In genomic region chr7:111518581-111519242, GRCm38 (mm10) we compare ENCODE assay signal across 14 mouse cellular contexts.
DNase-seq lines count a peak whose midpoint lies in the region; ATAC-seq and TF ChIP-seq lines count a peak whose summit lies in the region.
"Had no signal": no experiment of that assay in that cellular context is flagged by ENCODE, and none has a peak within 500 bp of the region (broad histone marks: within the 10 kb centered on the region; RNA-seq: fewer than 3 reads in every experiment).

No protein-coding gene starts in this region.

- no peaks in the 10 kb centered on the region for H3K9me3 ChIP-seq in heart, embryonic 15.5 days (replicated peaks)
- H3K9me3 ChIP-seq in heart, embryonic 10.5 days = no peaks in the 10 kb centered on the region
- H3K9me3 ChIP-seq in stomach, embryonic 14.5 days (ENCODE audit: control insufficient read depth, low read depth, low read length) = no peaks in the 10 kb centered on the region
- H3K9me3 ChIP-seq in stomach, postnatal 0 days (ENCODE audit: control insufficient read depth, low read length) = no peaks in the 10 kb centered on the region
- H3K9me3 ChIP-seq: heart, embryonic 12.5 days; midbrain, embryonic 12.5 days; neural tube, embryonic 13.5 days had no signal

- no peaks in the 10 kb centered on the region for H3K36me3 ChIP-seq in heart, embryonic 15.5 days
- no peaks in the 10 kb centered on the region for H3K36me3 ChIP-seq in heart, embryonic 10.5 days
- H3K36me3 ChIP-seq in stomach, embryonic 14.5 days (ENCODE audit: control insufficient read depth, insufficient read depth, low read length) = no peaks in the 10 kb centered on the region
- no peaks in the 10 kb centered on the region for H3K36me3 ChIP-seq in stomach, postnatal 0 days (ENCODE audit: control insufficient read depth, insufficient read depth, low read length)
- H3K36me3 ChIP-seq: heart, embryonic 12.5 days; midbrain, embryonic 12.5 days; neural tube, embryonic 13.5 days had no signal

- no peak overlapping the region for H3K4me2 ChIP-seq in heart, embryonic 15.5 days
- H3K4me2 ChIP-seq in stomach, embryonic 14.5 days (replicated peaks; ENCODE audit: low read depth, low read length) = no peak overlapping the region
- no peak overlapping the region for H3K4me2 ChIP-seq in stomach, postnatal 0 days (replicated peaks; ENCODE audit: low read depth)
- H3K4me2 ChIP-seq: heart, embryonic 12.5 days; midbrain, embryonic 12.5 days; neural tube, embryonic 13.5 days had no signal

- H3K9ac ChIP-seq in heart, embryonic 15.5 days = no peak overlapping the region
- H3K9ac ChIP-seq in stomach, embryonic 14.5 days (replicated peaks; ENCODE audit: low read depth, low read length) = no peak overlapping the region
- no peak overlapping the region for H3K9ac ChIP-seq in stomach, postnatal 0 days (ENCODE audit: low read length)
- H3K9ac ChIP-seq: heart, embryonic 12.5 days; midbrain, embryonic 12.5 days; neural tube, embryonic 13.5 days had no signal

- peaks cover 13% of the 10 kb centered on the region for H3K4me1 ChIP-seq in heart, embryonic 15.5 days (replicated peaks)
- H3K4me1 ChIP-seq in heart, embryonic 10.5 days = 0 out of 2 replicates have a peak, but pooled peaks cover 4% of the 10 kb centered on the region
- H3K4me1 ChIP-seq in stomach, embryonic 14.5 days (ENCODE audit: control insufficient read depth, insufficient read depth, low read length) = 0 out of 2 replicates have a peak, but pooled peaks cover 5% of the 10 kb centered on the region
- H3K4me1 ChIP-seq in stomach, postnatal 0 days (replicated peaks; ENCODE audit: control insufficient read depth, insufficient read depth) = no peaks in the 10 kb centered on the region
- H3K4me1 ChIP-seq: midbrain, embryonic 12.5 days; neural tube, embryonic 13.5 days had no signal

- no peaks in the 10 kb centered on the region for H3K27me3 ChIP-seq in heart, embryonic 15.5 days
- no peaks in the 10 kb centered on the region for H3K27me3 ChIP-seq in heart, embryonic 10.5 days (ENCODE audit: insufficient read depth, poor library complexity, severe bottlenecking)
- H3K27me3 ChIP-seq in stomach, embryonic 14.5 days (ENCODE audit: control insufficient read depth, insufficient read depth, low read length) = no peaks in the 10 kb centered on the region
- H3K27me3 ChIP-seq in stomach, postnatal 0 days (ENCODE audit: control insufficient read depth, insufficient read depth, low read length) = no peaks in the 10 kb centered on the region
- H3K27me3 ChIP-seq: heart, embryonic 12.5 days; midbrain, embryonic 12.5 days; neural tube, embryonic 13.5 days had no signal

- 48% methylated on average over 8 of the region's 8 CpGs for WGBS in heart, embryonic 15.5 days
- 79% methylated on average over 8 of the region's 8 CpGs for WGBS in heart, embryonic 10.5 days
- 51% methylated on average over 8 of the region's 8 CpGs for WGBS in stomach, embryonic 14.5 days
- 48% methylated on average over 8 of the region's 8 CpGs for WGBS in stomach, postnatal 0 days

- no peak for TF ChIP-seq CTCF in stomach, postnatal 0 days (IDR thresholded peaks at IDR 0.05; ENCODE audit: low read depth)

- DNase-seq in heart, embryonic 10.5 days (ENCODE audit: low spot score) = no peak
- DNase-seq in kidney, postnatal 14 days = peak; percentile 7
- no peak for DNase-seq in kidney, adult 9 months
- DNase-seq in stomach, postnatal 0 days (ENCODE audit: low spot score) = no peak
- peak; percentile 32 for DNase-seq in telencephalon, adult 2 months (ENCODE audit: low read depth, low spot score)
- DNase-seq in urinary bladder, adult 2 months (ENCODE audit: low spot score) = no peak
- DNase-seq: adrenal gland, postnatal 36 days; cerebellum, adult 8-10 months; right cerebral cortex, adult 18-20 months had no signal

- ATAC-seq in heart, embryonic 15.5 days (replicated peaks; ENCODE audit: insufficient number of reproducible peaks, insufficient read depth, low FRiP score, low read depth) = peak; percentile 50
- no peak; the same call in 1 of the 2 replicates for ATAC-seq in stomach, embryonic 14.5 days (ENCODE audit: insufficient number of reproducible peaks, insufficient read depth, low FRiP score, low read depth)
- ATAC-seq in stomach, postnatal 0 days (ENCODE audit: low FRiP score, low TSS enrichment) = no peak

- no peak overlapping the region for H3K4me3 ChIP-seq in heart, embryonic 15.5 days
- no peak overlapping the region for H3K4me3 ChIP-seq in heart, embryonic 10.5 days
- H3K4me3 ChIP-seq in stomach, embryonic 14.5 days (ENCODE audit: low read depth, low read length) = no peak overlapping the region
- no peak overlapping the region for H3K4me3 ChIP-seq in stomach, postnatal 0 days (ENCODE audit: low read depth, low read length)
- H3K4me3 ChIP-seq: heart, embryonic 12.5 days; midbrain, embryonic 12.5 days; neural tube, embryonic 13.5 days had no signal

- TF ChIP-seq EP300 in stomach, postnatal 0 days (optimal IDR thresholded peaks at IDR 0.05) = no peak

- peak overlapping the region; percentile 61 for H3K27ac ChIP-seq in heart, embryonic 15.5 days
- no peak overlapping the region for H3K27ac ChIP-seq in heart, embryonic 10.5 days
- H3K27ac ChIP-seq in stomach, embryonic 14.5 days (ENCODE audit: low read length) = peak overlapping the region; percentile 33; the same call in 1 of the 2 replicates
- H3K27ac ChIP-seq in stomach, postnatal 0 days (replicated peaks) = no peak overlapping the region
- H3K27ac ChIP-seq: midbrain, embryonic 12.5 days; neural tube, embryonic 13.5 days had no signal

Comparison
In these comparisons a context has a peak if more than half of its experiments do, and no peak if none do; other contexts are left out.
1. H3K27ac ChIP-seq: peak in heart, embryonic 15.5 days (single experiment) and stomach, embryonic 14.5 days (single experiment); none in heart, embryonic 10.5 days (single experiment) and stomach, postnatal 0 days (single experiment).
2. DNase-seq: peak in kidney, postnatal 14 days (single experiment) and telencephalon, adult 2 months (single experiment); none in heart, embryonic 10.5 days (single experiment), kidney, adult 9 months (single experiment), stomach, postnatal 0 days (single experiment) and urinary bladder, adult 2 months (single experiment).